Mouse (Mus musculus): ENCODE results near the gene Cbfb. TPM values are rescaled to one million over a fixed set of nuclear protein-coding genes. Genes with fewer than 3 reads are reported as not detected.

Gene Cbfb
- polyA plus RNA-seq, 1 experiment from 2014 or later = 59.7 TPM

DNA sequence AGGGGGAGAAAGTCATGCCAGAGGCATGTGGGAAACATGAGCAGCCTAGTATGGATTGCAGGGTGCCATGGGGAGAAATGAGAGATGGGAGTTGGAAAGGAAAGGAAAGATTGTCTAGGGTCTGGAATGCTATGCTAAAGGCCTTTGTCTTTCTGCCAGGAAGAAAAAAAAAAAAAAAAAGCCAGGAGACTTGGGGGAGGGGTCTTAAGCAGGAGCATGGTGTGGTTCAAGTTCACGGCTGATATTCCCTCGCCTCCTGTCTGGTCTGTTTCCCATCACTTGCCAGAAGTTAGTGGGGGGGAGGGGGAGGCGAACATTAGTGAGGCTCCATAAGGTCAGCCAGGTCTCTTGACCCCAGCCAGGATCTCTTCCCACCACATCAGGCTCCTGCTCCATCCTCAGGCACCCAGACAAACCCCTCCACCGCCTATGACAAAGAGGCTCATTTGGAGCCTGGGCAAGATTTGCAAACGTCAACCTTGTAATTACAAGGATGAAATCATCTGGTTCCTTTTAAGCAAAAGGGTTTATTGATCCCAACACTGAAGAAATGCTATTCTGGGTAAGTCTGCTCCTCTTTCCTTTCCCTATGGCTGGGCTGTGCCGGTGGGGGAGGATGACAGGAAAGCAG is 6.1 kb upstream of the Cbfb start:
- no peak overlapping the region for H3K4me3 ChIP-seq (replicated peaks; ENCODE audit: low read depth, low read length)
- no peak overlapping the region for H3K9ac ChIP-seq (ENCODE audit: low read depth, low read length)
- 27% methylated on average over 6 of the region's 6 CpGs for WGBS
- ATAC-seq (replicated peaks; ENCODE audit: low FRiP score, low read depth) = peak; percentile 47; the same call in 1 of the 2 replicates
- DNase-seq (ENCODE audit: low spot score) = peak; percentile 63
- H3K36me3 ChIP-seq (ENCODE audit: insufficient read depth, low read length) = no peaks in the 10 kb centered on the region
- H3K9me3 ChIP-seq (replicated peaks; ENCODE audit: low read length) = no peaks in the 10 kb centered on the region
- 0 out of 2 replicates have a peak overlapping the region, but pooled peaks have one; percentile 36 for H3K27ac ChIP-seq
- TF ChIP-seq CTCF (IDR thresholded peaks at IDR 0.05; ENCODE audit: low read depth) = no peak
- H3K27me3 ChIP-seq (ENCODE audit: insufficient read depth, low read length) = no peaks in the 10 kb centered on the region
- no peaks in the 10 kb centered on the region for H3K4me1 ChIP-seq (replicated peaks; ENCODE audit: insufficient read depth, low read length)
- H3K4me2 ChIP-seq (ENCODE audit: low read length) = no peak overlapping the region

DNA sequence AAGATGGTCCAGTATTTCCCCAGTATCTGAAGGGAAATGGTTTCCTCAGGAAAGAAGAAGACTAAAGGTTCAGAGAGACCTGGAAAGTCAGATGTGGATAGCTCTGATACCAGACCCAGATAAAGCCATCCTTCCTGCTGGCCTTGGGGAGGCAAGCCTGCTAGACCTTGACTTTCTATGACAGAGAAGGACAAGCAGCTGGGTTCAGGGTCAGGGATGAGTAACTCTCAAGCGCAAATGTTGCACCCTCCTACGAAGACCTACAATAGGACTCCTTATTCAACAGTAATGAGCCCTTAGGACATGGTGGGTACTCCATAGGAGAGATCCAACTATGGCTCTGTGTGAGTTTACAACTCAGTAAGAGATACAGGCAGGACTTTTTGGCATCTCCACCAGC is 5.3 kb upstream of the Cbfb start:
- no peak for TF ChIP-seq CTCF (IDR thresholded peaks at IDR 0.05; ENCODE audit: low read depth)
- DNase-seq (ENCODE audit: low spot score) = peak; percentile 64
- 54% methylated on average over 2 of the region's 2 CpGs for WGBS
- Histone ChIP-seq H3K9ac (ENCODE audit: low read depth, low read length) (no peak overlapping the region), H3K27ac (no peak overlapping the region), H3K27me3 (ENCODE audit: insufficient read depth, low read length) (no peaks in the 10 kb centered on the region), H3K36me3 (ENCODE audit: insufficient read depth, low read length) (no peaks in the 10 kb centered on the region), H3K9me3 (replicated peaks; ENCODE audit: low read length) (no peaks in the 10 kb centered on the region), H3K4me2 (ENCODE audit: low read length) (no peak overlapping the region), H3K4me3 (replicated peaks; ENCODE audit: low read depth, low read length) (no peak overlapping the region), H3K4me1 (replicated peaks; ENCODE audit: insufficient read depth, low read length) (no peaks in the 10 kb centered on the region)
- ATAC-seq (replicated peaks; ENCODE audit: low FRiP score, low read depth) = peak; percentile 58; the same call in 1 of the 2 replicates

DNA sequence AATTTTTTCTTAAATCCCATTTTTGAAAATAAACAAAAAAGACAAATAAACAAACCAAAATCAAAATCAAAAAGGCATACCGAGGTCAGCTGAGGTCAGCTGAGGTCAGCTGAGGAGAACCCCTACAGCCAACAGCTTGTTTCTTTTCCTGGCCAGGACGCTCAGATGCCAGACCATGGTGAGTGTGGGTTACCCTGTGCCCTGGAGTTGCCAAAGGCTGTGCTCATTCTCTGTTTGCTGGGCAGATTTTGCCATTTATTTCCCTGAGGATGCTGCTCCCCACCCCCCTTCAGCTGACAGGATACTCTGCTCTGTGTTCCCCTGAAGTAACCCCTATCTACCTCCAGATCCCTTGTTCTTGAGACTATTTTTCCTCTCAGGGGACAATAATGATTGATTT is 3.4 kb upstream of the Cbfb start:
- H3K36me3 ChIP-seq (ENCODE audit: insufficient read depth, low read length) = no peaks in the 10 kb centered on the region
- no peak overlapping the region for H3K4me2 ChIP-seq (ENCODE audit: low read length)
- no peak for ATAC-seq (replicated peaks; ENCODE audit: low FRiP score, low read depth)
- H3K27ac ChIP-seq = no peak overlapping the region
- H3K9ac ChIP-seq (ENCODE audit: low read depth, low read length) = no peak overlapping the region
- 88% methylated on average over 2 of the region's 2 CpGs for WGBS
- no peak overlapping the region for H3K4me3 ChIP-seq (replicated peaks; ENCODE audit: low read depth, low read length)
- H3K4me1 ChIP-seq (replicated peaks; ENCODE audit: insufficient read depth, low read length) = no peaks in the 10 kb centered on the region
- DNase-seq (ENCODE audit: low spot score) = no peak
- H3K27me3 ChIP-seq (ENCODE audit: insufficient read depth, low read length) = no peaks in the 10 kb centered on the region
- no peaks in the 10 kb centered on the region for H3K9me3 ChIP-seq (replicated peaks; ENCODE audit: low read length)
- TF ChIP-seq CTCF (IDR thresholded peaks at IDR 0.05; ENCODE audit: low read depth) = no peak

DNA sequence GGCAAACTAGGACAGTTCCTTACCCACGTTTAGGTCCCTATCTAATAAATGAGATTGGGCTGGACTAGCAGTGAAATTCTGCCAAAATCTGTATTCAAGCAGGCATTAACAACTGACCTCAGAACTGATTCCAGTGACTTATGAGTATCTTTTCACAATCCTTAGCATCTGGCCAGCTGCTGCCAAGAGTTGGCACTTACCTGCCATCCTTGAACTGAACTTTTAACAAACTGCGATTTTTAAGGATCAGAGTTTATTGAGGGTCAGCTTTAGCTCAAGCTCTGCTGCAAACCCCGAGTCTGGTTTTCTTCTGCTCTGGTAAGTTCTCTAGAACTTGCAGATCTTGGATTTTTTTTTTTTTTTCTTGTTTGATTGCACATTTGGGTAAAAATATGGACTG is 892 bp upstream of the Cbfb start:
- Histone ChIP-seq H3K9me3 (replicated peaks; ENCODE audit: low read length) (no peaks in the 10 kb centered on the region), H3K4me1 (replicated peaks; ENCODE audit: insufficient read depth, low read length) (no peaks in the 10 kb centered on the region; the same call in 1 of the 2 replicates), H3K36me3 (ENCODE audit: insufficient read depth, low read length) (no peaks in the 10 kb centered on the region), H3K9ac (ENCODE audit: low read depth, low read length) (no peak overlapping the region), H3K27me3 (ENCODE audit: insufficient read depth, low read length) (no peaks in the 10 kb centered on the region), H3K27ac (no peak overlapping the region), H3K4me2 (ENCODE audit: low read length) (peak overlapping the region; percentile 68), H3K4me3 (replicated peaks; ENCODE audit: low read depth, low read length) (peak overlapping the region; percentile 68; the same call in 1 of the 2 replicates)
- WGBS = 43% methylated on average over 3 of the region's 3 CpGs
- ATAC-seq (replicated peaks; ENCODE audit: low FRiP score, low read depth) = no peak
- no peak for DNase-seq (ENCODE audit: low spot score)
- TF ChIP-seq CTCF (IDR thresholded peaks at IDR 0.05; ENCODE audit: low read depth) = no peak

DNA sequence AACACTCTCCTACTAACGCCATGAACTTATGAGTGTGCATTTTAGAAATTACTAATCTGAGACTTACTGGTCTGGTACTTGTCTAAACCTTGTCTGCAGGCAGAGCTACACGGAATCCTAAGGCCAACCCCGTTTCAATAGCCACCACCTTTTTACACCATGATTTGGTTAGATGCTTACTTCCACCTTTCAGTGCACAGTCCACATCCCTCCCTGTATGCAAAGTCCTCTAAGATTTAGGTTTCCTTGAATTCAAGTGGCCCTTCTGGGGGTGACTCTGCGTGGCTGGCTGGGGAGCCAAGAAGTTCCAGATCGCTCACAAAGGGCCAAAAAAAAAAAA is 463 bp upstream of the Cbfb start:
- Histone ChIP-seq H3K4me1 (replicated peaks; ENCODE audit: insufficient read depth, low read length) (no peaks in the 10 kb centered on the region; the same call in 1 of the 2 replicates), H3K36me3 (ENCODE audit: insufficient read depth, low read length) (no peaks in the 10 kb centered on the region), H3K9me3 (replicated peaks; ENCODE audit: low read length) (no peaks in the 10 kb centered on the region), H3K27ac (peak overlapping the region; percentile 99), H3K4me2 (ENCODE audit: low read length) (peak overlapping the region; percentile 68), H3K27me3 (ENCODE audit: insufficient read depth, low read length) (no peaks in the 10 kb centered on the region), H3K9ac (ENCODE audit: low read depth, low read length) (peak overlapping the region; percentile 42; the same call in 1 of the 2 replicates), H3K4me3 (replicated peaks; ENCODE audit: low read depth, low read length) (peak overlapping the region; percentile 68)
- DNase-seq (ENCODE audit: low spot score) (no peak), ATAC-seq (replicated peaks; ENCODE audit: low FRiP score, low read depth) (no peak; the same call in 1 of the 2 replicates)
- no peak for TF ChIP-seq CTCF (IDR thresholded peaks at IDR 0.05; ENCODE audit: low read depth)
- 3% methylated on average over 5 of the region's 5 CpGs for WGBS

DNA sequence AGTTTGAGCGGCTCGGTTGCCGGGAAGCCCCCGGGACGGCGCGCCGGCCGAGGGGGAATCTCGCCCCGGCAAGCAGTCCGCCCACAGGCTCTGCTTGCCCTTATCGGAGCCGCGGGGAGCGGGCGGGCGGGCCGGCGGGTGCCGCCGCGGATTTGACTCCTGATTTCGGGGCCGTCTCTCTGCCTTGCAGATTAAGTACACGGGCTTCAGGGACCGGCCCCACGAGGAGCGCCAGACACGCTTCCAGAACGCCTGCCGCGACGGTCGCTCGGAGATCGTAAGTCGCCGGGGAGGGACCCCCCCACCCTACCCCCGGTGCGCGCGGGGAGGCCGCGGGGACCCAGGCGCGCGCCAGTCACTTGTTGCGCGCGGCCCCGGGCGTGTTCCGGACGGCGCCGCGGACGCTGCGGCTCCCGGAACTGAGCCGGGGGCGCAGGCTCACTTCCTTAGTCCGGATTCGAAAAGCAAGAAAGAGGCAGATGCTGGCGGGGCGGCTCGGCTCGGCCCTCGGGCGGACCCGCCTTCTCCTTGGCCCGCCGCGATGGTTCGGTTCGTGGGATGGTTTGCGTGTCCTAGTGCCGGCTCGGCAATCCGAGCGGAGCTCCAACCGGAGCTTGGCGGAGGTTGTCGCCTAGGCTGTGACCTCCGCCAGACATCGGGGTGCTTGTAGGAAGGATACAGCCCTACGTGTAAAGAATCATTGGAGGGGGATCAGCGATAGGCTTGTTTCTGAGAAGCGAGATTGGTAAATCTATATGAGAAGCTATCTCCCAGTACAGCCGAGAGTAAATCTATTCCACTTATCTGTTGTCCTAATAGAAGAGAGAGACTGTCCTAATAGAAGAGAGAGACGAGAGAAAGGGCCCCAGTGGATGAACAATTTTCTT is 885 bp downstream of the Cbfb start:
- no peak for TF ChIP-seq CTCF (IDR thresholded peaks at IDR 0.05; ENCODE audit: low read depth)
- under 1% methylated on average over 84 of the region's 92 CpGs for WGBS

More for the DNA sequence above, 885 bp downstream of the Cbfb start:
- H3K4me3 ChIP-seq (replicated peaks; ENCODE audit: low read depth, low read length) = peak overlapping the region; percentile 68
- ATAC-seq (replicated peaks; ENCODE audit: low FRiP score, low read depth) (peak; percentile 49), DNase-seq (ENCODE audit: low spot score) (peak; percentile 80)
- H3K9me3 ChIP-seq (replicated peaks; ENCODE audit: low read length) = no peaks in the 10 kb centered on the region
- peak overlapping the region; percentile 68 for H3K4me2 ChIP-seq (ENCODE audit: low read length)
- no peaks in the 10 kb centered on the region for H3K27me3 ChIP-seq (ENCODE audit: insufficient read depth, low read length)
- H3K9ac ChIP-seq (ENCODE audit: low read depth, low read length) = peak overlapping the region; percentile 90
- peak overlapping the region; percentile 99 for H3K27ac ChIP-seq
- H3K36me3 ChIP-seq (ENCODE audit: insufficient read depth, low read length) = no peaks in the 10 kb centered on the region
- H3K4me1 ChIP-seq (replicated peaks; ENCODE audit: insufficient read depth, low read length) = no peaks in the 10 kb centered on the region; the same call in 1 of the 2 replicates
